Mouse (Mus musculus): ENCODE results near the gene Arhgap10.

DNA sequence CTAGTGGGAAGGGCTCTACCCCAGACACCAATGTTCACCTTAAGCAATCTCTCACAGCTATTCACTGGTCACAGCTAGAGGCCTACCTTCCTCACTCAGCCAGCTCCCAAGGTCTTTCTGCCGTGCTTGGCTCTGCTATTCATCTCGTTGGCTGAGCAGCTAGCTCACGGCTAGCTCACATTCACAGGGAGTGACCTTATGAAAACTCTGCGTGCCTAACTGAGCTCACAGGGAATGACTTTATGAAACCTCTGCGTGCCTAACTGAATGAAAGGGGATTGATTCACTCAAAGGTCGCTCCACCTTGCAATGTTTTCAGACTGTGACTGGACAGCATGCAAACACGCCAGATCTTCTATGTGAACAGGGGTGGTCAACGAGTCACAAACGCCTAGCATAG is 107.4 kb downstream of the Arhgap10 start:
- TF ChIP-seq POLR2A (IDR thresholded peaks at IDR 0.05; ENCODE audit: extremely low read depth, insufficient read depth, low read length) (no peak), CTCF (IDR thresholded peaks at IDR 0.05; ENCODE audit: extremely low read depth, insufficient read depth, low read length) (no peak)
